Mouse (Mus musculus) liver, postnatal 0 days (tissue): ENCODE data around the gene Ldah. TPM values are rescaled to one million over a fixed set of nuclear protein-coding genes. Genes with fewer than 3 reads are reported as not detected.

Experiments used
- ATAC-seq: fragments of 200-750 bp; cut with Nextera tagmentation; 2 replicates; pipeline ENCODE4 v1.8.0; 2017; ENCODE audit warnings: mild to moderate bottlenecking, moderate library complexity
- DNase-seq: peaks from one replicate; pipeline ENCODE4 v3.0.0-alpha.2; 2016
- H3K27ac ChIP-seq: fragments of 300-500 bp; sonication (generic); 2 replicates; pipeline ENCODE4 v1.5.1; 2014; ENCODE audit warnings: antibody characterized with exemption, moderate library complexity, mild to moderate bottlenecking, low read depth
- H3K27me3 ChIP-seq: fragments of 300-500 bp; sonication (generic); 2 replicates; pipeline ENCODE4 v1.6.1; 2014; ENCODE audit warnings: low read length, control low read depth, mixed read lengths; ENCODE audit not compliant: insufficient read depth
- H3K36me3 ChIP-seq: fragments of 300-500 bp; sonication (generic); replicated peaks from 2 replicates; pipeline ENCODE4 v1.6.1; 2014; ENCODE audit warnings: mild to moderate bottlenecking, control low read depth, low read length, moderate library complexity, mixed read lengths; ENCODE audit not compliant: insufficient read depth
- H3K4me1 ChIP-seq: fragments of 300-500 bp; sonication (generic); 2 replicates; pipeline ENCODE4 v1.6.1; 2014; ENCODE audit warnings: antibody characterized with exemption, mild to moderate bottlenecking, control low read depth; ENCODE audit not compliant: insufficient read depth
- H3K4me2 ChIP-seq: fragments of 300-500 bp; sonication (generic); 2 replicates; pipeline ENCODE4 v1.6.1; 2014; ENCODE audit warnings: low read depth, mild to moderate bottlenecking, low read length, moderate library complexity, mixed read lengths
- H3K4me3 ChIP-seq: fragments of 300-500 bp; sonication (generic); 2 replicates; pipeline ENCODE4 v1.5.1; 2014; ENCODE audit warnings: low read depth, low read length
- H3K9ac ChIP-seq: fragments of 300-500 bp; sonication (generic); replicated peaks from 2 replicates; pipeline ENCODE4 v1.6.1; 2014; ENCODE audit warnings: mild to moderate bottlenecking, moderate library complexity
- H3K9me3 ChIP-seq: fragments of 300-500 bp; sonication (generic); 2 replicates; pipeline ENCODE4 v1.6.1; 2016; ENCODE audit warnings: mild to moderate bottlenecking, control low read depth, low read length, mixed read lengths
- CTCF ChIP-seq: sonication (generic); IDR thresholded peaks from 2 replicates; pipeline ENCODE4 v1.5.1; 2016; ENCODE audit warnings: antibody characterized with exemption, low read depth
- EP300 ChIP-seq: IDR thresholded peaks from 2 replicates; pipeline ENCODE4 v1.6.1; 2016; ENCODE audit warnings: antibody characterized with exemption, low read depth, mild to moderate bottlenecking
- WGBS: fragments of 180-500 bp; shearing (Covaris S2); extraction: QIAGEN DNeasy Blood & Tissue Kit; methylation state at CpG from one replicate; pipeline ENCODE4 v1.1.7; 2014; ENCODE audit not compliant: insufficient replicate concordance; 5-methylcytosine and 5-hydroxymethylcytosine counted together
- polyA plus RNA-seq: library from polyadenylated mRNA; unstranded; fragments of >200 nt; fragmentation: Nextera tagmentation; extraction: Ambion mirVana; gene quantifications from 2 replicates; pipeline ENCODE4 v1.2.1, GENCODE M21; 2015

Gene Ldah
- polyA plus RNA-seq, 1 experiment from 2014 or later, result 23.9 TPM

DNA sequence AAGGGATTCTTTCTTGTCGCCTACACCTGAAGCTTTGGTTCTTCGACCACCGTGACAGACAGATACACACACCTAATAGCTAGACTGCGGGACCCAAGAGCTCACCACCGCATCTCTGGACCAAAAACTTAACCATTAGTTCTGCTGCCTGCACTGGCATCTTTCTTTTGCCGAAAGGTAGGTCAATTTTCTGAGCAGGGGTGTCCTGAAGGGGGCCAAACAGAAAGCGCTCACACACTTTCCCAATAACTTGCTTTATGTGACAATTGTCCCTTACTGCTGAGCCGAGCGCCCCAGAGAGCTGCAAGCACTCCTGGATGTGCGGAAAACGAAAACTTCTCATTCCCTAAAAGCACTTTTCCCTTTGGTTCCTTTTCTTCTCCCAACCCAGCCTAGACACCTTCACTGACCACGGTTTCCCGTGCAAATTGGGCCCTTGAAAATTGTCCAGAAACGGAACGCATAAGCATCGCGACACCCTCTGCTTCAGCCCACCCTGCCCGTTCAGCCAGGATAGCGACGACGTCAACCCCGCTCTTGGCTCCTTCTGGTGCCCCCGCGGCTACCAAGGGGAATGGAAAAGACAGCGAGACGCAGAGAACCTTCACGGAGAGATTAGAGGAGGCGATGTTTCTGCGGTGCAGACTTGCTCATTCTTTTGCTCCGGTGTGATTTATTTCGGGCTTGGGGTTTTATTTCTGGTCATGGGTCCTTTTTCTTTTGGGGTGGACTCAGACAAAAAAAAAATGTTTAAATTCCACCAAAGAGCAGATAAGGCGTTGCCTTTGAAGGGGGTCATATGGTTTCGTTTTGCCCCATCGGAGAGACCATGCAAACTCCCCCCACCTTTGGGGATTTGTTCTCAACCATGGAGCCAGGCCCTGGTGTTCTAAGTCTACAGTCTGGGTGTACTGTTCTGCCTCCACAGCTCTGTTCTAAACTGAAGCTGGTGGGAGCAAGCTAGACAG, 91.5 kb downstream of the Ldah start:
- TF ChIP-seq EP300 (no peak), CTCF (no peak)
- Histone ChIP-seq H3K27me3 (peaks cover 88% of the 10 kb centered on the region), H3K9ac (no peak overlapping the region), H3K27ac (no peak overlapping the region), H3K4me2 (no peak overlapping the region), H3K36me3 (no peaks in the 10 kb centered on the region), H3K9me3 (no peaks in the 10 kb centered on the region), H3K4me1 (peaks cover 9% of the 10 kb centered on the region), H3K4me3 (peak overlapping the region; percentile 27; the same call in 1 of the 2 replicates)
- ATAC-seq (no peak), DNase-seq (no peak)
- 9% methylated on average over 34 of the region's 34 CpGs for WGBS

GRCm38 (mm10) chr12:8300111-8300480, 92.2 kb downstream of the Ldah start:
- TF ChIP-seq EP300 (no peak), CTCF (no peak)
- Histone ChIP-seq H3K27me3 (peaks cover 89% of the 10 kb centered on the region), H3K9me3 (no peaks in the 10 kb centered on the region), H3K4me3 (no peak overlapping the region), H3K36me3 (no peaks in the 10 kb centered on the region), H3K27ac (no peak overlapping the region), H3K4me1 (peaks cover 9% of the 10 kb centered on the region), H3K9ac (no peak overlapping the region), H3K4me2 (no peak overlapping the region)
- DNase-seq (no peak), ATAC-seq (no peak)
- WGBS, result 16% methylated on average over 10 of the region's 10 CpGs

DNA sequence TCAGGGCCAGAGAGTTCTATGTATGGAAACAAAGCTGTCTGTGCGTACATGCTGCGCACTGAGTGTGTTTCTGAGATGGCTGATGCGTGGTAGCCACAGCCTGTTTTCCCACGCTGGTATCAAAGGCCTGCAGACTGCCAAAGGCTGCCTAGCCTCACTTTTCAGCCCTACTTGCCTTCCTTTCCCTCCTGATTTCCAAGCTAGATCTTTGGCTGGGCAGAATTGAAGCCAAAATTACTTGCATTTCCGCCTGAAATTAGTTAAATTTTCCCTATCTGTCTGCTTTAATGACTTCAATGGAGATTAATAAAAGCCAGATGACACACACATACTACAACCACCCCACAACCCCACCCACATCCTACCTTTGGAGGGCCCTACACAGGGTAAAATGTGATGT, 92.6 kb downstream of the Ldah start:
- Histone ChIP-seq H3K27me3 (peaks cover 89% of the 10 kb centered on the region), H3K4me2 (no peak overlapping the region), H3K27ac (no peak overlapping the region), H3K4me3 (no peak overlapping the region), H3K4me1 (peaks cover 9% of the 10 kb centered on the region), H3K36me3 (no peaks in the 10 kb centered on the region), H3K9me3 (no peaks in the 10 kb centered on the region), H3K9ac (no peak overlapping the region)
- no peak for ATAC-seq
- DNase-seq, result no peak
- WGBS, result 37% methylated on average over 5 of the region's 5 CpGs
- TF ChIP-seq CTCF (no peak), EP300 (no peak)

GRCm38 (mm10) chr12:8301011-8301814, 93.3 kb downstream of the Ldah start:
- TF ChIP-seq EP300, result no peak
- TF ChIP-seq CTCF, result no peak
- Histone ChIP-seq H3K9me3 (no peaks in the 10 kb centered on the region), H3K4me2 (peak overlapping the region; percentile 64), H3K27ac (no peak overlapping the region), H3K9ac (no peak overlapping the region), H3K4me3 (peak overlapping the region; percentile 38), H3K4me1 (peaks cover 9% of the 10 kb centered on the region), H3K27me3 (peaks cover 91% of the 10 kb centered on the region), H3K36me3 (no peaks in the 10 kb centered on the region)
- DNase-seq, result no peak
- WGBS, result 9% methylated on average over 41 of the region's 46 CpGs
- no peak for ATAC-seq

DNA sequence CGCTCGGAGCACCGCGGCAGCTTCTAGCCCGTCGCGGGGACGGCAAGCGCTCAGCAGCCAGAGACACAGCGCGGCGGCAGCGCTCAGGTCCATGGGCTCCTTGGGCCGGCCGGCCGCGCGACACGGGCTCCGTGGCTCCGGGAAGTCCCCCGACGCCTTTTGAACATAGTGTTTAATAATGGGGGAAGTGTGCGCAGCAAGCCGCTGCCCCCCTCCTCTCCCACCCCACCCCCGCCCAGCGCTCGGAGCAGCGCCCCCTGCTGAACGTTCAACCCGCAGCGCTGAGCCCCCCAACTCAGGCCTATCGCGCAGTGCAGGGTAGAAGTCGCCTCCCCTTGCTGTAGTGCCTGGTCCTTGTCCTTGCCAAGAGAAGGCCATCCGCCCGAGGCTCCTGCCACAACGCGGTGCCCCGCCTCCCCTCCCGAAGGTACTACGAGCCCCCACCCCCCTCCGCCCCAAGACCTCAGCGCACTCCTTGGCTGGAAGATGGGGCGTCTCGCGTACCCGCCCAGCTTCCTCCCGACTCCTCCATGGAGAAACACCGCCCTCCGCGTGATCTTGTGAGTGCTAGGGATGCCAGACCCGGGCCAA, 94.0 kb downstream of the Ldah start, which contains the start of gene Gdf7:
Gene Gdf7 (minus strand): TSS at position 114 of the 591 bp plus-strand sequence.
- Histone ChIP-seq H3K27ac (no peak within 1 kb of the TSS), H3K4me3 (peak within 1 kb of the TSS; percentile 38), H3K9ac (no peak within 1 kb of the TSS), H3K36me3 (no peaks in the 10 kb centered on the region), H3K4me2 (peak within 1 kb of the TSS; percentile 64), H3K4me1 (peaks cover 9% of the 10 kb centered on the region), H3K27me3 (peaks cover 89% of the 10 kb centered on the region), H3K9me3 (no peaks in the 10 kb centered on the region)
- TF ChIP-seq EP300, result no peak
- peak; percentile 16; the same call in 1 of the 2 replicates for TF ChIP-seq CTCF
- DNase-seq (no peak), ATAC-seq (no peak)
- 2% methylated on average over 42 of the region's 53 CpGs for WGBS

- no peak overlapping the region for H3K27ac ChIP-seq
- WGBS, result 28% methylated on average over 2 of the region's 2 CpGs
- H3K4me2 ChIP-seq, result no peak overlapping the region
- H3K27me3 ChIP-seq, result peaks cover 58% of the 10 kb centered on the region
- TF ChIP-seq CTCF (no peak), EP300 (no peak)
- H3K36me3 ChIP-seq, result no peaks in the 10 kb centered on the region
- H3K4me1 ChIP-seq, result peaks cover 6% of the 10 kb centered on the region
- no peaks in the 10 kb centered on the region for H3K9me3 ChIP-seq
- ATAC-seq (no peak), DNase-seq (no peak)
- no peak overlapping the region for H3K4me3 ChIP-seq
- no peak overlapping the region for H3K9ac ChIP-seq
Observed at GRCm38 (mm10) chr12:8305258-8305657, 97.4 kb downstream of the Ldah start.
